Mouse (Mus musculus) cerebellum, adult 18-20 months (tissue): ENCODE measurements around the gene Rgs5.

Experiments used
- DNase-seq, 2 experiments: peaks; one replicate each; pipeline ENCODE4 v3.0.0; 2021

Rgs5 gene

DNA sequence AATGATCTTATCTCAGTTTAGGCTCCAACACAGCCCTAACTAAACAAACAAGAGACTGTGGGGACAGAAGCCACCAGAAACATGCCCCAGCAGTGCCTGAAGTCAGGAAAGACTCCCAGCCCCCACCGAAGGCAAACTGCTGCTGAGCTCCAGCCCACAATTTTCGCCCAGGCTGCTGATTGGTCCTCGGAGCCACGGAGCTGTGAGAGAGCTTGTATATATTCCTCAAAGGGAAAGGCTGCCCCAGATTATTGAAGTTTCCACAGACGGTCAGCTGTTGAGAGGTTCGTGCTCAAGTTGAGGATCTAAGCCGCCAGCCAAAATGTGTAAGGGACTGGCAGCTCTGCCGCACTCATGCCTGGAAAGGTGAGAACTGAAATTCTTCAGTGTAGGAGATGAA, at the start of gene Rgs5:
Gene Rgs5, plus strand, starts transcription at position 246 of the 400 bp plus-strand sequence.
- no peak for DNase-seq

DNA sequence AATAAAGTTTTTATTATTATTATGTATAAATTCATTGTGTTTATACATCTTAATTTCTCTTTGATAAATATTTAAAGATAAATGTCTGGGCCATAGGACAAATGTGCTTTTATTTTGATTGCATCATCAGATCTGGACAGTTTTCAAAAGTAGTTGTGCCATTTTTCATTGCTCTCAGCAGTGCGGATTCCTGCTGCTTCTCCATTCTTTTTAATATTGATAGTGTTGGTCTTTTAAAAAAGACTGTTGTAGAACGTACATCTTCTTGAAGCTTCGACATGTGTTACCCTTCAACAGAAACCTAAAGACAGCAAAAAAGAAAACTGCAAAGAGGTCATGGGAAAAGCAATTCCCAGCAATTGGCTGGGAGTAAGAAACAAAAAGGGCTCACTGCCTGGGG, 49.1 kb upstream of the Rgs5 start:
- no peak for DNase-seq

- no peak for DNase-seq
These were observed 25.6 kb upstream of the Rgs5 start for GRCm38 (mm10) chr1:169629738-169630137.

DNA sequence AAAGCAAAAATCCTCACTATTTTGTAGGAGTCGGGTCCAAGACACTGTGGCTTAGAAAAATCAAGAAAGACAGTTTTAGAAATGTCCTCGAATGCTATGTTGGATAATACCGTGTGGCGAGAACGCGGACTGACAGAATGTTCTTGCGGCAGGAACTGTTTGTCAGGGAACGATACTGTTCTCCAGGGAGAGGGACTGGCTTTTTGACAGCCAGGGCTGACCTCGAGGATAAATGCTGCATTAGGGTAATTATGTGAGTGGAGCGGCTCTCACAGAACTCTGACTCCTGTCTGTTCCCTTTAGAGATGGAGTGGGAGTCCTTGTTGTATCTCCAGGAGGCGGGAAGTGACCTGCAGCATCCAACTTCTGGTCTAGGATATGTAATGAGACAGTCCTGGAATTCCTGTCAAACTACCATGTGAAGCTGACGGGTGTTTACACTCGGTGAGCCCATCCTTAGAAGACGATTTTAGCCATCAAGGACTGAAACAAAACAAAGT, 18.0 kb upstream of the Rgs5 start:
- DNase-seq, result no peak

GRCm38 (mm10) chr1:169644884-169645653, 10.2 kb upstream of the Rgs5 start:
- no peak for DNase-seq

DNA sequence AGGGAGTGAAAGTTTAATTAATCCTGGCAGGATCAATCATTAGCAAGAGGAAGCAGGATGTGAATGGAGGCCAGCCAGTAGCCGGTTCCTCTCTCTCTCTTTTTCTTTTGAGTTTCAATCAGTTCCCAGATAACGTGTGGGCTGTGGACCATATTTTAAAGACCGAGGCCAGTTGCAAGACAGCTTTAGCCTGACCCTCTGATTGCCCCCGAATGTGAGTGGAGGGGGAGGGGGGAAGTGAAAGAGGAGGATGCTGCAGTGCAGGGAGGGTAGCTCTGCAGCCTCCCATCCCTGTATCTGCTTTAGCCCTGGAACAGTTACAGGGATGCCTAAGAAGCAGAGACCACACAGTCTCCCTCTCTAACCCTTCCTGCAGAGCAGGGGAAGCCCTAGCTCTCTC, 4.2 kb downstream of the Rgs5 start:
- DNase-seq, result no peak

- no peak for DNase-seq
These were observed 12.0 kb downstream of the Rgs5 start for GRCm38 (mm10) chr1:169667328-169667727.

DNA sequence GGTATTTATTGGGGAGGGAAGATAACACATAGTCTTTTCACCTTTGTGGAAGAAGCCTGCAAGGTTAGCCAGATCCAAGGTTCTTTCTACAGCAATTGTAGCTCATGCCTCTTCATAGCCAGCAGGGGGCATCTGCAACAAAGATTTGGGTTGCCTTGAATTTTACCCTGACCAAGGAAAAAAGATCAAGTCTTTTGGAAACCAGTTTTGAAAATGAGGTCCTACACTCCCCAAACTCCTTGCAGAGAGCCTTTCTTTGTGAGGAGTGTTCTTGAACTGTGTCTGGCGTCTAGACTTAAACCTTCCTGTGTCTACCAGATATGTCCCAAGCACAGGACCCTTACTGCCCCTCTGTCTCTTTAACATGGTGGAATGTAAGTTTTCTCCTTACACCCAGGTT, 15.4 kb downstream of the Rgs5 start:
- peak; percentile 9 to 10 for DNase-seq

DNA sequence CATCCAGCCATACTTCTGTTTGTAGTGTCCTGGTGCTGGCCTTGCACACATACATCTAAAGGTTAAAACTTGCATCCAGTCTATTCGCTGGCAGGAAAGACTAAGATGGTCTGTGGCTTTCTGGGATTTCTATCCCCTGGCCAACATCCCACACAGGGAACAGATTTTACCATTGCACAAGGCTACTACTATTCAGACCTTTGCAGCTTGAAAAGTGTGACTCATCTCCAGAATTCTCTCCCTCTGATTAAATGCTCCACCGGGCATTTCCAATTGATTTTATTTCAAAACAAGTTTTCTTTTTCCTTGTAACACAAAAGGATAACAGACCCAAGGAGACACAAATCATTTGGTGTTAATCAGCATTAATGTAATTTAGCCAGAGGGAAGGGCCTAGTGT, 16.5 kb downstream of the Rgs5 start:
- no peak for DNase-seq

DNA sequence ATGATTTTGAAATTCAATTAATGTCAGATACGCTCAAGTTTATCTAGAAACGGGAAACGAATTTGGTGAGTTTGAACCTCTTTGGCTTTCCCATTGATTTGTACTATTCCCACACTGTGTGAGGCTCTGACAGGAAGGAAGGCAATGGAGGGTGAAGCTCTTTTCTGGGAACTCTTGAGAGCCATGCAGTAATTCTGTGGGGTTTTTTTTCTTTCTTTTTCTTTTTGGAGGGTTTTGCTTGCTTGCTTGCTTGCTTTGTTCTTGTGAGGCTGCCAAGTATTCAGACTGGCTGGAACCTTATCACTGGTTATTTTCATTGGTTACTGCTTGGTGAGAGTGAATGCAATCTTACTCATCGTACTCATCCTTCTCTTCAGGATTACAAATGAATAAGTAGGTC, 17.0 kb downstream of the Rgs5 start:
- no peak for DNase-seq

GRCm38 (mm10) chr1:169674116-169674515, 18.8 kb downstream of the Rgs5 start:
- DNase-seq, result no peak

- DNase-seq, result no peak
These were observed 21.4 kb downstream of the Rgs5 start for GRCm38 (mm10) chr1:169676751-169677150.

DNA sequence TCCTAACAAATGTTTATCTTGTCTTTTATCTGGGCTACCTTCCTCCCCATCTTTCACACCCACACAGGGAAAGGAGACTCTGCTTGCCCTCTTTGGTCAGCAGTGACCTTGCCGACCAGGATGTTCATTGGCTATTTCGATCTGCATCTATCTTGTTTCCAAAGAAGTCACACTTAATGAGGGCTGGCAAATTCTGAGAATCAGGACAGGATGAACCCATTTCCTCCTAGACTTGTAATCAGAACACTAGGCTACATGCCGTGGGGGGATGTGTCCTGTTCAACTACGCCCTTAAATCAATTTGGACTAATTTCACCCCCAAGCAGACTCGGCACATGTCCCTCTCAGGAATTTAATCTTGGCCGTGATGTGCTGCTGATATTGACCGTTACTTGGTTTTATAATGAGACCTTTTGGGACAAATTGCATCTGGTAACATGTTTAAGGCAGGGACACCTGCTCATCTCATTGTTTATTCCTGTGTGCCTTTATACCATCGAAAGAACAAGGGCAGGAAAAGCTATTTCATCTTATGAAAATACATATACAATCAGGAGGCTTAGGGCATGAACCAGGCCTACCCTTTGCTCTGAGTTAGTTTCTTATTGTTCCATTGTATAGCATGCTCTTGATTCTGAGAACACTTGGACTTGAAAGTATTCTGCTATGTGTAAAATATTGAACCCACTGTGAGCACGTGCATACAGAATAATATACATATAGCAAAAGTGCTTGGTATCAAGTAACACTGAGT, 25.3 kb downstream of the Rgs5 start:
- DNase-seq, result no peak

DNA sequence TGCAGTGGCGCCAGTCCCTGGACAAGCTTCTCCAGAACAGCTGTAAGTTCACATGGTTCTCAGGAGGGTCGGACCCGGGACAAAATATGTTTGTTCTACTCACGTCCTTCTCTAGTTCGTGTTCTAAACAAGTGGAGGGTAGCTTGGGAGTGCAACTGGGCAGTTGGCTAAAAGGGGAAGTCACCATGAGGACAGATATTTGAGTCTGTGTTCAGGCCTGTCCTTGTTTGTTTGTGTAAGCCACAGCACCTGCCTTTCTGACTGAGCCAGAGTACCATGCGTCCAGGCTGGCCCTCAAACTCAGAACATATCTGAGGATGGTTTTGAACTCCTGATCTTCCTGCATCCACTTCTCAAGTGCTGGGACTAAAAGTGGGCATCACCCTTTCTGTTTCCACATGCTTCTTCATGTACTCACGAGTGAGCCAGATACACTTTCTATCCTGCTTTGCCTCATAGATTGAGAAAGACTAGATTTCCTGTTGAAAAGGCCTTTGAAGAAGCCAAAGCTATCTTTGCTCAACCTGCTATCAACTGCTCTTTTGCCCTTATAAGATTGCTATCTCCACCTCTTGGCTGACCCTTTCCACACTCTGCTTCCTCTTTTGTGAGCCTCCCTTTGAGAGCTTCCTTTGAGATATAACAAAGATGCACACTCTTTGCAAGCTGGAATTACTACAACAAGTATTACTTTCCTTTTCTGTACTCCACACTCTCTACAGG, 27.6 kb downstream of the Rgs5 start:
- DNase-seq, result no peak

GRCm38 (mm10) chr1:169685257-169685656, 30.0 kb downstream of the Rgs5 start:
- no peak for DNase-seq

DNA sequence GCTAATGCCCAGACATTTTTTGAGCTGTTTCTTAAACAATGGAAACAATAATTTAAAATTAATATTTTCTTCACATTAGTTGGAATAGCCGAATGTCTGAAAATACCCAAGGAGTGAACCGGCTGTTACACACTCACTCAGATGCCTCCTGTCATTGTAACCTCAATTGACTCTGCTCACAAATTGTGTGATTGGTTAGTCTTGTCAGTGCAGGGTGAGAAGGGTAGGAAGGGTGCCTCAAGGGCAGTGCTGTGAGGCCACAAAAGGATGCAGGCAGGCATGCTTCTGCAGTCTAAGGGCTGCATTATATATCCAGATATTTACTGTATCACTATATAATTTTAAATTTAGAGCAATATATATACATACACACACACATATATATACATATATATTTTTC, 37.7 kb downstream of the Rgs5 start:
- no peak for DNase-seq

DNA sequence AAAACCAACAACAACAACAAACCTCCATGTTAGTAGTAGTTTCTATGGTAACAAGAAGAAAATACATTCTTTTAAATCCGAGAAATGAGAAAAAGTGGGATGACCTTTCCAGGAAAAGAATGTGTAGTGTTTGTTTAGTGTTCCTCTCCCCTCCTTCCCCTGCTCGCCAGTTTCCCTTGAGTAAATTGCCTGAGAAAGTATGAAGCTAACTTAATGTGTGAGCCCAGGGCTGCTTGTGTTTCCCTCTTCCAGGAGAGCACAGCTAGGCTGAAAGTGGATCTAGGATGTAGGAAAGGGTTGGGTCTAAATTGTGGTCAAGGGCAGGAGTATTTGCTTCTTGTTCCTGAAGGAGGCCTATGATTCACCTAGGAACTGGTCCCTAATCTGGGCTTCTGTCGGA, 38.2 kb downstream of the Rgs5 start:
- DNase-seq, result no peak

DNA sequence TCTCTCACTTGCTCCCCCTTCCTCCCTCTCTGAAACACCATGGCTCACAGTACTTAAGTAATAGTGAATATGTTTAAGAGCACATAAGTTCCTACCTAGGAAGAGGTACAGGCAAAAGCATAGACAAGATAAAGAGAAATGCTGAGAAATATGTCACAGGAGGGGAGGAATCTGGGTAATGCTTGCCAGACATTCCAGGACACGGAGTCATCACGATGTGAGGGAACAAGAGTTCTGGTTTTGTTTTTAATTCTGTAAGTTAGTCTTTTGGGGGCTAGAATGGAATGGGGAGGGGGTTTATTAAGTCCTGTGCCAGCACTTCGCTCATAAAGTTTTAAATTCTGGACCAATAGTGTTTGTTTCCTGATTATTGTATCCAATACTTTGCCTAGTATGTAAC, 40.1 kb downstream of the Rgs5 start:
- no peak for DNase-seq

- DNase-seq, result no peak
These were observed 41.9 kb downstream of the Rgs5 start for GRCm38 (mm10) chr1:169697236-169697635.

DNA sequence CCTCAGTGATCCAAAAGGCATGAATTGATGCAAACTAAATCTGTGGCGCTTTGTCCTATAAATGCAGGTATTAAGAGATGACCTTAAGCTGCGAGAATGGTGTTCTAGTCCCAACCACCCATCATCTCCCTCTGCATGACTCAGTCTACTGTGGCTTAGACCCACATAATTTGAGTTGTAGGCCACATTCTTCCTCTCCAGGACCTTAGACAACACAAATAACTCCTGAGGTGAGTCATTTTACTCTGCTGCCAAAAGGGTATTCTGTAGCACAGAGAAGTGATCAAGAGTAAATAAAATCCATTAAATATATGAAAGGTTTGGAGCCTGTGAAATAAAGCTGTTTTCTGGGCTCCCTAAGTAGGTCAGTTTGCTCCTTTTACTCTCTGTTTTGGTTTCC, 43.9 kb downstream of the Rgs5 start:
- no peak for DNase-seq

- DNase-seq, result no peak
These were observed 49.2 kb downstream of the Rgs5 start for GRCm38 (mm10) chr1:169704395-169705087.

DNA sequence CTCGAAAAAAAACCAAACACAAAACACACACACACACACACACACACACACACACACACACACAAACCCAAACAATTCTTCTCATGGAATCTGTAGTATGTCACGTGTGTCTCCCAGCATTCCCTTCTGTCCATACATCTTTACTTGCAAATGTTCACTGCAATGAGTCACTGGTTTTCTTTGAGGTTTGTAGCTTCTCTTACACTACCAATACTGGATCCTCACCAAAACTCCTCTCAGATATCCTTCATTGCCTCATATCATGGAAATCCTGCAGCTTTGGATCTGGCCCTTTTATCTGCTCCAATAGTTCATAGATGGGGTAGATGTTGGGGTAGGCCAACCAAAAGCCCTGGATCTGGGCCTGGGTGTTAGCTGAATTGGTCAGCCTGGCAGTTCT, 66.5 kb downstream of the Rgs5 start:
- no peak for DNase-seq

DNA sequence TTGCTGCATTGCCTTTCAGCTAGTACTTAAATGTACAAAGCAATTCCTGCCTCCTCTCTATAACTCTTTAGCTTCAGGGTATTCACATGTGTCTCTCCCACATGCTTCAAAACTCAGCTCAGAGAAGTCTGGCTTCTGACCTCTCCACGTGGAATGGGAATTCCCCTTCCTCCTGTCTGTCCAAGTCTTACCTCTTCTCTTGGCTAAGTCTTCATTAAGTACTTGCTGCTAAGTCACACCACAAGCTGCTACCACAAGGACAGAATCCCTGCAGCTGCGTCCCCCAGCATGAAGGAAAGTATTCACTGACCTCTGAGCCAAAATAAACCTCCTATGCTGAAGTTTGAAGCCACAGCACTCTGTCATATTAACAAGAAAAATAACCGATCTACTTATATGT, 71.0 kb downstream of the Rgs5 start:
- DNase-seq, result no peak
